ENCODE assay signal across 8 mouse cellular contexts in genomic region chr2:7395935-7396334, GRCm38 (mm10).
DNase-seq lines count a peak whose midpoint lies in the region; ATAC-seq lines count a peak whose summit lies in the region.

No protein-coding gene starts in this region.

- no peak for ATAC-seq in heart, embryonic 12.5 days (ENCODE audit: insufficient number of reproducible peaks, low FRiP score)
- ATAC-seq in forebrain, embryonic 14.5 days = peak; percentile 62; the same call in 1 of the 2 replicates
- peak; percentile 72 for ATAC-seq in midbrain, embryonic 12.5 days (ENCODE audit: low FRiP score, low read depth)

- H3K9ac ChIP-seq in heart, embryonic 12.5 days = no peak overlapping the region
- H3K9ac ChIP-seq in forebrain, embryonic 14.5 days (ENCODE audit: low read length) = peak overlapping the region; percentile 51; the same call in 1 of the 2 replicates
- no peak overlapping the region for H3K9ac ChIP-seq in midbrain, embryonic 12.5 days (replicated peaks)

- WGBS in heart, embryonic 12.5 days = 45% methylated on average over 8 of the region's 8 CpGs
- WGBS in forebrain, embryonic 14.5 days = 6% methylated on average over 8 of the region's 8 CpGs
- 23% methylated on average over 8 of the region's 8 CpGs for WGBS in midbrain, embryonic 12.5 days

- no peak overlapping the region for H3K4me3 ChIP-seq in heart, embryonic 12.5 days
- H3K4me3 ChIP-seq in forebrain, embryonic 14.5 days (ENCODE audit: low read depth, low read length) = peak overlapping the region; percentile 23
- peak overlapping the region; percentile 19; the same call in 1 of the 2 replicates for H3K4me3 ChIP-seq in midbrain, embryonic 12.5 days

- no peaks in the 10 kb centered on the region for H3K9me3 ChIP-seq in heart, embryonic 12.5 days (replicated peaks)
- no peaks in the 10 kb centered on the region for H3K9me3 ChIP-seq in forebrain, embryonic 14.5 days (replicated peaks; ENCODE audit: control insufficient read depth, low read length)
- no peaks in the 10 kb centered on the region for H3K9me3 ChIP-seq in midbrain, embryonic 12.5 days

- peak overlapping the region; percentile 26 for H3K4me2 ChIP-seq in heart, embryonic 12.5 days
- H3K4me2 ChIP-seq in forebrain, embryonic 14.5 days (ENCODE audit: low read length) = peak overlapping the region; percentile 42
- H3K4me2 ChIP-seq in midbrain, embryonic 12.5 days (replicated peaks) = peak overlapping the region; percentile 42

- no peaks in the 10 kb centered on the region for H3K27me3 ChIP-seq in heart, embryonic 12.5 days (replicated peaks)
- no peaks in the 10 kb centered on the region for H3K27me3 ChIP-seq in forebrain, embryonic 14.5 days (replicated peaks; ENCODE audit: control insufficient read depth, insufficient read depth, low read length)
- no peaks in the 10 kb centered on the region for H3K27me3 ChIP-seq in midbrain, embryonic 12.5 days

- no peaks in the 10 kb centered on the region for H3K36me3 ChIP-seq in heart, embryonic 12.5 days
- H3K36me3 ChIP-seq in forebrain, embryonic 14.5 days (ENCODE audit: control insufficient read depth, insufficient read depth, low read length) = no peaks in the 10 kb centered on the region
- no peaks in the 10 kb centered on the region for H3K36me3 ChIP-seq in midbrain, embryonic 12.5 days

- no peaks in the 10 kb centered on the region for H3K4me1 ChIP-seq in heart, embryonic 12.5 days (replicated peaks)
- H3K4me1 ChIP-seq in forebrain, embryonic 14.5 days (ENCODE audit: control insufficient read depth, insufficient read depth, low read length) = no peaks in the 10 kb centered on the region
- H3K4me1 ChIP-seq in midbrain, embryonic 12.5 days = peaks cover 2% of the 10 kb centered on the region; the same call in 1 of the 2 replicates

- H3K27ac ChIP-seq in heart, embryonic 12.5 days (ENCODE audit: poor library complexity, severe bottlenecking) = no peak overlapping the region
- H3K27ac ChIP-seq in forebrain, embryonic 14.5 days (ENCODE audit: low read depth, low read length) = no peak overlapping the region
- no peak overlapping the region for H3K27ac ChIP-seq in midbrain, embryonic 12.5 days (replicated peaks)

- no peak for DNase-seq in heart, postnatal 4 days
- DNase-seq in brain, adult 2 months (ENCODE audit: low read depth, low spot score) = peak; percentile 72
- DNase-seq in forebrain, embryonic 14.5 days (ENCODE audit: low spot score) = no peak
- DNase-seq in spleen, postnatal 36 days (ENCODE audit: low spot score in 2 of 2) = no peak
- DNase-seq in gastrocnemius, postnatal 25 days = no peak
- no peak for DNase-seq in adrenal gland, postnatal 36 days
